Mouse (Mus musculus) bone marrow macrophage, adult 2 months (primary cell): Measurements from ENCODE around the gene Traf3.

ENCODE experiments used
- CTCF ChIP-seq: IDR thresholded peaks from 2 replicates; pipeline ENCODE4 v1.5.1; 2012; ENCODE audit warnings: low read depth, mild to moderate bottlenecking, low read length, moderate library complexity
- POLR2A ChIP-seq: IDR thresholded peaks from 2 replicates; pipeline ENCODE4 v1.6.1; 2012; ENCODE audit warnings: mild to moderate bottlenecking, low read depth, low read length, borderline replicate concordance

DNA sequence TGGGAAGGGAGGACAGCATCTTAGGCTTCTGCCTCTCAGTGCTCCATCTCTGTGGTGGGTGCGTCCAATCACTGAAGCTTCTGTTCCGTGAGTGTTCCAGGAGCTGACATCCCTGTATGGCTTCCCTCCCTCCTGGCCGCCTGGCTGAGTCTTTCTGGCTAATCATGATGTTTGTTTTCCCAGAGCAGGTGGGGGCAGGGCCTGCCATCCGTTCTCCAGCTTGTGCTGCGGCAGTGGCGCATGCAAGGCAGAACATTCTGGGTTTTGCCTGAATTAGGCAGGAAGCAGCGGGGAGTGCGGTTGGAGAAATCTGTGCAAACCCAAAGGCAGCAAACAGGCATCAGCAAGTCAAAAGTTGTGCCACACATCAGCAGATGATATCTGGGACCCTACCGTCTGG lies 20.9 kb upstream of the Traf3 start:
- TF ChIP-seq CTCF (no peak), POLR2A (no peak)
